Mouse (Mus musculus) thymus, postnatal 14 days (tissue): ENCODE data around the gene Bmpr1b.
A peak's percentile ranks its signal among the peaks of the same experiment; 100 is the strongest.

Source experiments
- DNase-seq: peaks from one replicate; pipeline ENCODE4 v3.0.0; 2021

Bmpr1b gene

GRCm38 (mm10) chr3:141809581-141809980, 359.6 kb downstream of the Bmpr1b start:
- no peak for DNase-seq

GRCm38 (mm10) chr3:141804133-141804532, 365.1 kb downstream of the Bmpr1b start:
- DNase-seq = no peak

DNA sequence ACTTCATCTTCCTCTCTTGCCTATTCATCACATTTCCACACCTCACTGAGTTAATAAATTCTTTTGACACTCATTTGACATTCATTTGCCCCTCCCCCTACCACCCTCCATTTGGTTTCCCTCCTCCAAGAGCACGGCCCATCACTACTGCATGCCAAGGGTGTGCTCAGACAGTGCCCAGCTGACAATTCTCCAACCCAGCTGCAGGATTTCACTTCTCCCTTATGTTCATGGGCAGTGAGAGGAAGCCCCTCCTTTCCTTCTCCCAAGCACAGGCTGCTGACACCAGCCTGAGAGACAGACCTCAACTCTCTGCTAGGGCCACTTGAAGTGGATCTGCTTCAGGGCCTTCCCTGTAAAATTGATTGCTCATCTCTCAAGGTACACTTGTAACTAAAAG, 371.4 kb downstream of the Bmpr1b start:
- no peak for DNase-seq

DNA sequence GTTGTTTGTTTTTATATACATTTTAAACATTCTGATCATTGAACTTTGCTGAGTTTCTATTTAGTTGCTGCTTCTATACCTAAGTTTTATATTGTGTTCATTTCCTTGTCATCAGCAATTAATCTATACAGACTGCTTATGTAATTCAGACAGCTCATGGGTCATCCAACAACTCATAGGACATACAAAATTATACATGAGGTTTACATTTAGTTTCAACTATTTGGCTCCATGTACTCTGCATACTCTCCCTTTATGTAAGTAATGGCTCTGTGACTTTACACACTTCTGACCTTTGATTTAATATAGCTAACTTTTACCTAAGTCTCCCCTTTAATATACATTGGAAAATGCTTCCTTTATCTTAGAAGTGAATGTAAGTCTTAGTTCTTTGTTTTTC, 371.9 kb downstream of the Bmpr1b start:
- DNase-seq = no peak

- no peak for DNase-seq
Measured at GRCm38 (mm10) chr3:141794371-141794770, 374.9 kb downstream of the Bmpr1b start.

DNA sequence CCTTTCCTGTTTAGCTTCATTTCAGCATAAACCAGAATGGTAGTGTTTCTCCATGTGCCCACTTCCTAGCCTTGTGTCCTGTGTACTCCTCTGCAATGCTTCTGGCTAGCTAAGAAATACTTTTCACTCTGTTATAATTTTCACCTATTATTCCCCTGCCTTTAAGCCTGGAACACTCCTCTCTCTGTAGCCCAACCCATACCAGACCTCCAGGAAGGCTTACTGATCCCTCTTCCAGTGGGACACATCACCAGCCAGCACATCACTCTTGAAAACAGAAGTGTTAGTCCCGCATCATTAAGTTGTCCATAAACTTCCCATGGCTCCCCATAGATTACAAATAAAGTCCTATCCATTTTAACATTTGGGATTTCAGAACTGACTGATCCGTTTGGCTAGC, 375.5 kb downstream of the Bmpr1b start:
- no peak for DNase-seq

DNA sequence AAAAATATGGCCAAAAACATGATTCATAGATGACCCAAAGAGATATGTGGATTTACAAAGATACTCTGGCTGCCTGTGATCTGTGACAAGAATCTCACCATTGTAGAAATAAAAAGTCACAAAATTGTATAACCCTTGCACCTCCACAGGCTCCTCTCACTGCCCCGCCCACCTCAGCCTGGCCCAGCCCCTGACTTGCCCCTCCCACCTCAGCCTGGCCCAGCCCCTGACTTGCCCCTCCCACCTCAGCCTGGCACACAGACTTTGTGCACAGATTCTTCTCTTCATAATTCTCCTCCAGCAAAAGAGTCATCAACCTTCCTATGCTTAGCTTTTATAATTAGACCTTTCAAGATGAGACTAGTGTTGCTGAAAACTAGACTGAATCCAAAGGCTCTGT, 377.1 kb downstream of the Bmpr1b start:
- peak; percentile 21 for DNase-seq

- no peak for DNase-seq
Measured at GRCm38 (mm10) chr3:141791026-141791780, 378.0 kb downstream of the Bmpr1b start.
